Mouse (Mus musculus): Measurements from ENCODE around the gene Nap1l1.

DNA sequence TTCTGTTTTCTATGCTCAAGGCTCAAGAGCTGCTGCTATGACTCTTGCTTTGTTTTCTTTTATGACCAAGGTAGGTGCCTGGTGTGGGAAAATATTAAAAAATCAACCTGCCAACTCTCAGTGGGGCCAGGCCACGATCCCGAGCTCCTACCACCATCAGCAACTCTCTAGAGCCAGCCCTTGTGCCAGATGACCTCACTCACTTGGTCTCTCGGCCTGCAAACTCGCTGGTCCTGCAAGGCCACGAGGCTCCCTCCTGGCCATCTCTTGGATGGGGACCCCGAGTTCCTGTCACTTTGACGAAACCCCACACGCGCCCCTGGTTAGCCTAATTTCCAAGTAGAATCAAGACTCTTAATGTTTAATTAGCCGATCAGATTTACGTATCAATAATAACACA, 20.6 kb upstream of the Nap1l1 start:
- TF ChIP-seq POLR2A (IDR thresholded peaks at IDR 0.05; ENCODE audit: control insufficient read depth, extremely low read depth, insufficient read depth, low read length, poor library complexity), result no peak
- TF ChIP-seq CTCF (IDR thresholded peaks at IDR 0.05; ENCODE audit: borderline replicate concordance, control insufficient read depth, extremely low read depth, insufficient read depth, low read length, poor library complexity), result no peak

All from thymus, adult 2 months (tissue).